Mouse (Mus musculus): ENCODE results near the gene Gm11034. TPM values are rescaled to one million over a fixed set of nuclear protein-coding genes. Genes with fewer than 3 reads are reported as not detected.

Gm11034 gene
- polyA plus RNA-seq, 1 experiment from 2014 or later, result not detected

Other genes starting within 250 kb of the Gm11034 start
- gene Cyp4f18, start 204.0 kb downstream of the Gm11034 start, polyA plus RNA-seq (2015; fragmentation: Nextera tagmentation; extraction: Ambion mirVana), result 2.6 and 2.8 TPM in 2 replicates
- gene Olfr372, start 172.4 kb downstream of the Gm11034 start, polyA plus RNA-seq (2015; fragmentation: Nextera tagmentation; extraction: Ambion mirVana), result not detected in 2 replicates
- gene Olfr373, start 130.5 kb downstream of the Gm11034 start, polyA plus RNA-seq (2015; fragmentation: Nextera tagmentation; extraction: Ambion mirVana), result 0.05 and 0.09 TPM in 2 replicates
- gene Olfr374, start 106.6 kb downstream of the Gm11034 start, polyA plus RNA-seq (2015; fragmentation: Nextera tagmentation; extraction: Ambion mirVana), result 0.01 and 0.04 TPM in 2 replicates
- gene Tpm4, start 78.7 kb downstream of the Gm11034 start, polyA plus RNA-seq (2015; fragmentation: Nextera tagmentation; extraction: Ambion mirVana), result 545 and 589 TPM in 2 replicates
- gene Rab8a, start 52.4 kb downstream of the Gm11034 start, polyA plus RNA-seq (2015; fragmentation: Nextera tagmentation; extraction: Ambion mirVana), result 149 and 159 TPM in 2 replicates
- 1.5 and 2.0 TPM in 2 replicates for gene Hsh2d, start 24.0 kb downstream of the Gm11034 start, polyA plus RNA-seq (2015; fragmentation: Nextera tagmentation; extraction: Ambion mirVana)
- gene Cib3, start 799 bp downstream of the Gm11034 start, polyA plus RNA-seq (2015; fragmentation: Nextera tagmentation; extraction: Ambion mirVana), result not detected in 2 replicates
- gene Fam32a, start 6.1 kb upstream of the Gm11034 start, polyA plus RNA-seq (2015; fragmentation: Nextera tagmentation; extraction: Ambion mirVana), result 70.9 and 72.8 TPM in 2 replicates
- gene Ap1m1, start 26.4 kb upstream of the Gm11034 start, polyA plus RNA-seq (2015; fragmentation: Nextera tagmentation; extraction: Ambion mirVana), result 96.6 and 104 TPM in 2 replicates
- 21.5 and 24.3 TPM in 2 replicates for gene Gm10282, start 91.6 kb upstream of the Gm11034 start, polyA plus RNA-seq (2015; fragmentation: Nextera tagmentation; extraction: Ambion mirVana)
- gene Klf2, start 105.4 kb upstream of the Gm11034 start, polyA plus RNA-seq (2015; fragmentation: Nextera tagmentation; extraction: Ambion mirVana), result 6.6 and 7.2 TPM in 2 replicates
- gene Eps15l1, start 207.8 kb upstream of the Gm11034 start, polyA plus RNA-seq (2015; fragmentation: Nextera tagmentation; extraction: Ambion mirVana), result 43.6 and 45.5 TPM in 2 replicates
- gene Calr3, start 230.2 kb upstream of the Gm11034 start, polyA plus RNA-seq (2015; fragmentation: Nextera tagmentation; extraction: Ambion mirVana), result 0.98 and 1.1 TPM in 2 replicates
- 11.8 and 11.9 TPM in 2 replicates for gene 1700030K09Rik, start 230.2 kb upstream of the Gm11034 start, polyA plus RNA-seq (2015; fragmentation: Nextera tagmentation; extraction: Ambion mirVana)